Mouse (Mus musculus) limb, embryonic 13.5 days (tissue): ENCODE data around the gene Cav1. TPM values are rescaled to one million over a fixed set of nuclear protein-coding genes. Genes with fewer than 3 reads are reported as not detected.

ENCODE experiments used
- ATAC-seq: fragments of 200-750 bp; cut with Nextera tagmentation; 2 replicates; pipeline ENCODE4 v1.8.0; 2017; ENCODE audit warnings: low read depth, moderate number of reproducible peaks, moderate TSS enrichment; ENCODE audit not compliant: low FRiP score
- H3K27ac ChIP-seq: fragments of 300-500 bp; sonication (generic); 2 replicates; pipeline ENCODE4 v1.5.1; 2015; ENCODE audit warnings: inconsistent platforms, mild to moderate bottlenecking, moderate library complexity
- H3K27me3 ChIP-seq: fragments of 300-500 bp; sonication (generic); 2 replicates; pipeline ENCODE4 v1.6.1; 2015; ENCODE audit warnings: mild to moderate bottlenecking, inconsistent platforms
- H3K36me3 ChIP-seq: fragments of 300-500 bp; sonication (generic); 2 replicates; pipeline ENCODE4 v1.6.1; 2015; ENCODE audit warnings: inconsistent platforms, mild to moderate bottlenecking, moderate library complexity
- H3K4me1 ChIP-seq: fragments of 300-500 bp; sonication (generic); 2 replicates; pipeline ENCODE4 v1.6.1; 2015; ENCODE audit warnings: inconsistent platforms
- H3K4me2 ChIP-seq: fragments of 300-500 bp; sonication (generic); replicated peaks from 2 replicates; pipeline ENCODE4 v1.6.1; 2015; ENCODE audit warnings: inconsistent platforms, mild to moderate bottlenecking, moderate library complexity
- H3K4me3 ChIP-seq: fragments of 300-500 bp; sonication (generic); 2 replicates; pipeline ENCODE4 v1.5.1; 2015; ENCODE audit warnings: moderate library complexity, mild to moderate bottlenecking, inconsistent platforms
- H3K9ac ChIP-seq: fragments of 300-500 bp; sonication (generic); 2 replicates; pipeline ENCODE4 v1.6.1; 2015; ENCODE audit warnings: mild to moderate bottlenecking, inconsistent platforms
- H3K9me3 ChIP-seq: fragments of 300-500 bp; sonication (generic); 2 replicates; pipeline ENCODE4 v1.6.1; 2016; ENCODE audit warnings: inconsistent platforms
- WGBS: fragments of 180-500 bp; shearing (Covaris S2); methylation state at CpG from one replicate; pipeline ENCODE4 v1.1.7; 2015; 5-methylcytosine and 5-hydroxymethylcytosine counted together
- polyA plus RNA-seq: library from polyadenylated mRNA; unstranded; fragments of >200 nt; fragmentation: Nextera tagmentation; extraction: Ambion mirVana; gene quantifications from 2 replicates; pipeline ENCODE4 v1.2.1, GENCODE M21; 2015

The Cav1 gene
- polyA plus RNA-seq, 1 experiment from 2014 or later: 76.4 TPM

- no peak overlapping the region for H3K27ac ChIP-seq
- WGBS: 49% methylated on average over 6 of the region's 6 CpGs
These were observed 75.6 kb downstream of the Cav1 start for GRCm38 (mm10) chr6:17381690-17382089.

GRCm38 (mm10) chr6:17385531-17385930 lies 79.4 kb downstream of the Cav1 start:
- Histone ChIP-seq H3K9ac (no peak overlapping the region), H3K27ac (no peak overlapping the region), H3K27me3 (no peaks in the 10 kb centered on the region), H3K4me1 (no peaks in the 10 kb centered on the region; the same call in 1 of the 2 replicates), H3K4me3 (no peak overlapping the region), H3K9me3 (no peaks in the 10 kb centered on the region), H3K36me3 (no peaks in the 10 kb centered on the region), H3K4me2 (no peak overlapping the region)
- WGBS: 90% methylated on average over 5 of the region's 5 CpGs
- no peak for ATAC-seq

More at GRCm38 (mm10) chr6:17381690-17382089, 75.6 kb downstream of the Cav1 start:
- Histone ChIP-seq H3K9me3 (no peaks in the 10 kb centered on the region), H3K4me3 (no peak overlapping the region), H3K4me2 (no peak overlapping the region), H3K4me1 (no peaks in the 10 kb centered on the region), H3K9ac (no peak overlapping the region), H3K36me3 (no peaks in the 10 kb centered on the region), H3K27me3 (no peaks in the 10 kb centered on the region)
- no peak for ATAC-seq

GRCm38 (mm10) chr6:17387991-17388710 lies 82.0 kb downstream of the Cav1 start:
- Histone ChIP-seq H3K27ac (no peak overlapping the region), H3K4me2 (no peak overlapping the region), H3K4me3 (no peak overlapping the region), H3K36me3 (no peaks in the 10 kb centered on the region), H3K9ac (no peak overlapping the region), H3K9me3 (no peaks in the 10 kb centered on the region), H3K27me3 (no peaks in the 10 kb centered on the region), H3K4me1 (no peaks in the 10 kb centered on the region; the same call in 1 of the 2 replicates)
- 55% methylated on average over 2 of the region's 2 CpGs for WGBS
- peak; percentile 40; the same call in 1 of the 2 replicates for ATAC-seq

Other genes with a start within 250 kb of the Cav1 start
- gene Tes, start 241.2 kb upstream of the Cav1 start, polyA plus RNA-seq: 95.0 and 96.8 TPM in 2 replicates
- 11.0 and 11.8 TPM in 2 replicates for gene Cav2, start 25.1 kb upstream of the Cav1 start, polyA plus RNA-seq
- gene Met, start 157.5 kb downstream of the Cav1 start, polyA plus RNA-seq: 3.9 and 4.4 TPM in 2 replicates